In genomic region chr12:29570351-29570750, GRCm38 (mm10) we compare ENCODE assay signal across 29 mouse cellular contexts. TPM values are rescaled to one million over a fixed set of nuclear protein-coding genes. Genes with fewer than 3 reads are reported as not detected.
"Had no signal": no experiment of that assay in that cellular context is flagged by ENCODE, and none has a peak within 500 bp of the region (broad histone marks: within the 10 kb centered on the region; RNA-seq: fewer than 3 reads in every experiment).

No protein-coding gene starts in this region.

- H3K27me3 ChIP-seq: heart, embryonic 13.5 days; heart, embryonic 15.5 days; hindbrain, embryonic 15.5 days; kidney, embryonic 15.5 days; liver, embryonic 13.5 days; liver, embryonic 15.5 days had no signal

- H3K36me3 ChIP-seq: heart, embryonic 13.5 days; heart, embryonic 15.5 days; kidney, embryonic 15.5 days; limb, embryonic 10.5 days; limb, embryonic 12.5 days; liver, embryonic 13.5 days; liver, embryonic 15.5 days had no signal

- H3K27ac ChIP-seq: heart, embryonic 13.5 days; heart, embryonic 15.5 days; hindbrain, embryonic 15.5 days; kidney, embryonic 15.5 days; kidney, postnatal 0 days; limb, embryonic 10.5 days; limb, embryonic 12.5 days; liver, embryonic 13.5 days; liver, embryonic 15.5 days had no signal

- H3K4me3 ChIP-seq: heart, embryonic 13.5 days; heart, embryonic 15.5 days; hindbrain, embryonic 15.5 days; kidney, embryonic 15.5 days; left cerebral cortex, adult 2 months; limb, embryonic 10.5 days; limb, embryonic 12.5 days; liver, embryonic 13.5 days; liver, embryonic 15.5 days had no signal

- H3K4me1 ChIP-seq: heart, embryonic 13.5 days; heart, embryonic 15.5 days; hindbrain, embryonic 15.5 days; kidney, embryonic 15.5 days; limb, embryonic 10.5 days; limb, embryonic 12.5 days; liver, embryonic 13.5 days; liver, embryonic 15.5 days had no signal

- H3K4me2 ChIP-seq: heart, embryonic 11.5 days; heart, embryonic 13.5 days; heart, embryonic 15.5 days; hindbrain, embryonic 15.5 days; kidney, embryonic 15.5 days; limb, embryonic 12.5 days; liver, embryonic 11.5 days; liver, embryonic 13.5 days; liver, embryonic 15.5 days had no signal

- H3K9ac ChIP-seq: heart, embryonic 13.5 days; heart, embryonic 15.5 days; hindbrain, embryonic 15.5 days; kidney, embryonic 15.5 days; limb, embryonic 12.5 days; liver, embryonic 13.5 days; liver, embryonic 15.5 days; liver, postnatal 0 days had no signal

- ATAC-seq: intestine, embryonic 16.5 days; liver, postnatal 0 days had no signal

- DNase-seq: gastrocnemius, postnatal 14 days; gastrocnemius, postnatal 36 days; heart, adult 18-20 months; heart, postnatal 14 days; heart, postnatal 36 days; kidney, adult 11 months; kidney, adult 2 months; kidney, adult 9 months; kidney, postnatal 25 days; kidney, postnatal 4 days; layer of hippocampus, adult 9-11 months; liver; liver, embryonic 13.5 days; liver, postnatal 0 days had no signal

- H3K9me3 ChIP-seq: heart, embryonic 13.5 days; heart, embryonic 15.5 days; hindbrain, embryonic 15.5 days; kidney, embryonic 15.5 days; limb, embryonic 10.5 days; limb, embryonic 12.5 days; liver, embryonic 13.5 days; liver, embryonic 15.5 days had no signal

RNA-seq across cellular contexts. Expression of gene Myt1l, which starts 42.2 kb away (rescaled TPM):
- total RNA-seq: gastrocnemius, adult 18-20 months; gastrocnemius, postnatal 14 days; gastrocnemius, postnatal 36 days; heart, adult 18-20 months; heart, postnatal 14 days; hematopoietic stem cell, adult 5-6 weeks had no signal
- polyA plus RNA-seq: heart, postnatal 0 days; kidney, adult 2 months; limb, embryonic 10.5 days; liver, postnatal 0 days had no signal
